Mouse (Mus musculus): ENCODE data around the gene 4933430I17Rik. TPM values are rescaled to one million over a fixed set of nuclear protein-coding genes. Genes with fewer than 3 reads are reported as not detected.
A peak's percentile ranks its signal among the peaks of the same experiment; 100 is the strongest.

The 4933430I17Rik gene
- total RNA-seq, 2 experiments from 2014 or later = 0.21 to 0.54 TPM

DNA sequence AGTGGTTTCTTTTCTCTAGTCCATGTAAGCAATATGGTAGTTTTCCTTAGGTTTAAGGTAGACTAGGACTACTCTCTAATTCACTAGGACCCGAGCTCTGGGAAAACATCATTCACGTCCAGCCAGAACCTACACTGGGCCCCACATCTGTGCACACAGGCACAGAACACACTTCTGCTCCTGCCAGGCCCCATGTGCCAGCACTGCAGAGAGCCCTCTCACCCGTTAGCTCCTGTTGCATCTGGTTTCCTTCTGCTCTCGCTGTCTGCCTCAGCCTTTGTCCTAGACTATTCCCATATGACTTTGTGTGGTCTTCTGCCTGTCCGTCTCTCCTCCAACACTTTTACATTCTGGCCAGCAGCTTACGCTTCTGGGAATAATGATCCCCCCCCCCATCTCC, 8.6 kb downstream of the 4933430I17Rik start:
- DNase-seq (ENCODE audit: extremely low spot score in 1 of 2, low spot score in 1 of 2) = no peak

DNA sequence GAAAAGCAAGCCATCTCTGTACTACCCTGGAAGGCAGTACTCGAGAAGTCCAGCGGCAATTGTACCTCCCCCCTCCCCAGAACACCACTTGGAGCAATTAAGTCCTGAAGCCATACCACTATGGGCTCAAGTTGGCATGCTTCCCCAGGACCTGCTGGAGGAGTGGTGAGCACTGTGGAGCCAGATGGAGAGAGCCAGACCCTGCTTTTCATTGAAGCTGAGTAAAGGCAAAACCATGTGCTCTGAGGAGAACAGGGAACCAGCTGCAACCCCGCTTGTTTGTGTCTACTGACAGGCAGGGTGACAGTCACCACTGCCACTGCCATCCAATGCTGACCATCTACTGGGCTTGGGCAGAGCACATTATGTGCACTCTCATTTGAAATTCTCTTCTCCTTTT, 16.6 kb downstream of the 4933430I17Rik start:
- no peak for DNase-seq (ENCODE audit: extremely low spot score in 1 of 2, low spot score in 1 of 2)

DNA sequence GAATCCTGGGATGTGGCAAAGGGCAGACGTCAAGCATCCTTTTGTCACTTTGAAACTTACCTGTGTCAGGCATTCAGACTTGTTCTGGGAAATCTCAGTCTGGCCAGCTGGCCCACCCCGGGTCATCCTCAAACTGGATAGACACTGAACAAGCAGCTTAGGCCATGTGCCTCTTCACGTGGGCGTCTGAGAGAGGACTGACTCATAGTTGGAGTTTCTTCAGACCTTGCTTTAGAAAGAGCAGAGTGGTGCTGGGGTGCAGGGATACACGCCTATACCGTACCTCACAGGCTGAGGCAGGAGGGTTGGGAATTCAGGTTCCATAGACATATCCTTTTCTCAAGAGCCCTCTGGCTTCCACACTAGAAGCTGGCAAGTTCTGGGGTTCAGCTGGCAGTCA, 18.6 kb downstream of the 4933430I17Rik start:
- no peak for DNase-seq (ENCODE audit: extremely low spot score in 1 of 2, low spot score in 1 of 2)

DNA sequence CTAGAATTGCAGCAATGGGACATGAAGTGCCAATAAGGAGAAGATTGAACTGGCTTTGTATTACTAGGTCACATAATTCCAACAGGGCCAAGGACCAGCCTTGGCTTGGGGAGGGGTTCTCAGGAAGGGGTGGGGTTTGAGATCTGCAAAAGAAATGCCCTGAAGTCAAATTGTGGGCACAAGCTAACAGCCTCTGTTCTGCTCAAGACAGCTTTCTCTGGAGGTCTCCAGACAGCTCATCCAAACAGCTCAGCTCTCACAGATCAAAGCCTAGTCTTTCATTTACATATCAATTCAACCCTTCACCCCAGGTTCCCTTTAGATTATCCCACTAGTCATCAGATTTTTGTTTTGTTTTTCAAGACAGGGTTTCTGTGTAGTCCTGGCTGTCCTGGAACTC, 19.6 kb downstream of the 4933430I17Rik start:
- no peak for DNase-seq (ENCODE audit: extremely low spot score in 1 of 2, low spot score in 1 of 2)

DNA sequence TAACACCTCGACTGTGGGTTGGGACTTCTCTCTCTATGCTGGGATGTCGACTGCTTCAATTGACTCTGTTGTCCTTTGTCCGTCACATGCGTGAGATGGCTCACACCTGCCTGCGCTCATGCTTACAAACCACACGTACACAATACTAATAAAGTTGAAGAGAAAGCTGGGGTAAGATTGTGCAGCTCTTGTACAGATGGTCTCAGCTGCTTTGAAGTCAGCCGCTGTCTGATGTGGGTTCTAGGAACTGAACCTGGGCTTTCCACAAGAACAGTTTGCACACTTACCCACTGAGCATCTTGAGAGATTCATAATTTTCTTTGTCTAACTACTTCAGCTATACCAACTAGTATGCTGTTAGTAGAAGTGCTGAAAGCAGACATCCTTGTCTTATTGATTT, 26.8 kb downstream of the 4933430I17Rik start:
- no peak for DNase-seq (ENCODE audit: extremely low spot score in 1 of 2, low spot score in 1 of 2)

DNA sequence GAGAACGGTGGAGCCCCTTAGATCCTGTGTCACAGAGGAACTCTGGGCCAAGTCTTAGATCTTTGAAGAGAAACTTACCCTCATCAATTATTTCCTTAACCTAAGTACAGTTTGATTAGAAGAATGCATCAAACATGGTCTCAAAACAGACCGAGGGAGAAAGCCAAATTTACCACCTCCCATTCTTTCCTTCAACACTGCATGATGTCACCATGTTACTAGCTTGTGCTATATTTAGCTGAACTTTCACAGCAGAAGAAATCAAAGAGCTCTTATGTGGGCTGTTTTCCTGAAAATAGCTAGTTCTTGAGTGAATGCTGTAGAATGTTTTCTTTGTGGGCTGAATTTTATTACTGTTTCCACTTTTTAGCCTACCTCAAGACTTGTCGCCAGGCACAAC, 32.3 kb downstream of the 4933430I17Rik start:
- DNase-seq (ENCODE audit: extremely low spot score in 1 of 2, low spot score in 1 of 2) = no peak

DNA sequence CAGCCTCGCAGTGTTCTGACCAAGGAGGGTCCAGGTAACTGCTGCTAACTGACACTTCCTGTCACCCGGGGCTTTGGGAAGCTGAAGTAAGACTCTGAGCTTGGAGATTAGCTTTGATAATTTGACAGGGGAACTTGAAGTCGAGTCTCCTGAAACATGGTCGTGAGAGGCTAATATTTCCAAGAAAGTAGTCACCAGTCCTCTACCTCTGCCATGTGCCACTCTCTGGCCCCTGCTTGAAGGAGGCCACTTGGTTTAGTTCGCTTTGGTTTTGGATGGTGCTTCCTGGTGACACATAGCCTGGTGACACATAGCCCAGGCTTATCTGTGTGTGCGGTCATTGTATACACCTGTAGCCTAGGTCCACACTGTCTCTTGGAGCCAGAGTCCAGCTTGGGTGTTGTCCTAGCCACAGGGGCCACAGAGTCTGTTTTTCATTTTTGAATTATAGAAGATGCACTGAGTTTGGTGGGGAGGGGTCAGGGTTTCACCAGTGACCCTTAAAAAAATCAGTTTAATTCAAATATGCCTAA, 34.7 kb downstream of the 4933430I17Rik start, which contains the start of gene Rgs3:
Rgs3 (plus strand) TSS at position 51 of the 533 bp plus-strand sequence.
- DNase-seq (ENCODE audit: extremely low spot score in 1 of 2, low spot score in 1 of 2) = no peak

DNA sequence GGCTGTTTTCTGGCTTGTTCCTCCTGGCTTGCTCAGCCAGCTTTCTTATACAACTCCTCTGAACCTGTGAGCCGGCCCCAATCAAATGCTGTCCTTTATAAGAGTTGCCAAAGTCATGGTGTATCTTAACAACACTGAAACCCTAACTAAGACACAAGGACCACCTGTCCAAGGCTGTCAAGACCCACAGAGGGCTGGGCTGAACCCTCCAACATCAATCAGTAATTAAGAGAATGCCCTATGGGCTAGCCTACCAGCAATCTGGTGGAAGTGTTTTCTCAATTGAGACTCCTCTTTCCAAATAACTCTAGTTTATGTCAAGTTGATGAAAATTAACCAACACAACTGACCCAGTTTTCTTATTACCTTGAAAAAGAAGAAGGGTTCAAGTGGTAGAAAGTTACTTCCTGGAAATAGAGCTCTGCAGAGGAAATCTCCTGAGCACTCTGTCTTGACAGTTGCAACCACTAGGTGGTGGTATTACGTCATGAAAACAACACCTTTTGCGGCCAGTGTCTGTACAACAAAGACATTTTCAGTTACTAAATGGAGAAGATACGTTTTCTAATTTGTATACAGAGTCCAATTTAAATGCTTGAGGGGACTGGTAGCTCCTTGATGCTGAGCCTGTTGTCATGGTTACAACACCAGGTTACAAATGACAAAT, 35.9 kb downstream of the 4933430I17Rik start:
- peak; percentile 33 to 77 for DNase-seq (ENCODE audit: extremely low spot score in 1 of 2, low spot score in 1 of 2)

DNA sequence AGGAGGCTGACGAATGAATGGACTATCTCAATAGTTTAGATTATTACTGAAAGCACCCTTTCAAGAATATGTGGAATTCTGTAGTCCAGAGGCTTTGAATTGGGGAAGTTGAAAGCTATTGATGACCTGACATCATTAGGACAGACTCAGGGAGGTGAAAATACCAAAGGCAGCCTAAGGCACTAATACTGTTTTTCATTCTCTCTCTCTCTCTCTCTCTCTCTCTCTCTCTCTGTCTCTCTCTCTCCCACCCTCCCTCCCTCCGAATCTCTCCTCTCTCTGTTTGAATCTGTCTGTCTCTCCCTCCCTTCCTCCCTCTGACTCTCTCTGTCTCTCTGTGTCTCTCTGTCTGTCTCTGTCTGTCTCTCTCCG, 36.4 kb downstream of the 4933430I17Rik start:
- DNase-seq (ENCODE audit: extremely low spot score in 1 of 2, low spot score in 1 of 2) = no peak

DNA sequence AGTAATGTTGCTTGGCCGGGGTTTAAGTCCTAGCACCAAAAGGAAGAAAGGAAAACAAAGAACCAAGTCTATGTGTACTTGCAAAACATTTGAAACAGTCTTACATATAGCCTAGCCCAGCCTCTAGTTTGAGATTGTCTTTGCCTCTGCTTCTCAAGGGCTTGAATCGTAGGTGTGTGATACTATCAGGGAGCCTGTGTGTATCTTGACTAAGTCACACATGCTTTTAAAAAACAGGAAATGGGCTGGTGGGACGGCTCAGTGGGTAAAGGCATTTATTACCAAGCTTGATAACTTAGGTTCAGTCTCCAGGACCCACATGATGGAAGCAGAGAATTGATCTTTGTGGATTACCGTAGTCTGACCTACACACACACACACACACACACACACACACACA, 36.8 kb downstream of the 4933430I17Rik start:
- no peak for DNase-seq (ENCODE audit: extremely low spot score in 1 of 2, low spot score in 1 of 2)

DNA sequence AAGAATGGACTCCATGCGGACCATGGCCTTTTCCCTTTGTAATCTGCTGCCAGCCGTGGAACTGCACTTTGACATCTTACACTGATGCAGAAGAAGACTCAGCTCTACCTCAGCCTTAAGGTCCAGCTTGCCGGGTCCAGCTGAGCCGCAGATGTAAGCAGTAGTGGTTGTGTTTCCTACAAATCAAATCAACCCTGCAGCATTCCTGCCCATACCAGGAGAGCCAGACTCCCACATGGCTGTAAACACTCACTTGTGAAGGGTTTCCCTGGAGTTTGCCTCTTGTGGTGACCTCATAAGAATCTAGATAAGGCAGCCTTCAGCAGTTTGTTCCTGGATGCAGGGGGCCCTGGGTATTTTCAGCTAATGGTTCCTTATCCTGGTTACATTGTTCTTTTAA, 41.4 kb downstream of the 4933430I17Rik start:
- DNase-seq (ENCODE audit: extremely low spot score in 1 of 2, low spot score in 1 of 2) = no peak

DNA sequence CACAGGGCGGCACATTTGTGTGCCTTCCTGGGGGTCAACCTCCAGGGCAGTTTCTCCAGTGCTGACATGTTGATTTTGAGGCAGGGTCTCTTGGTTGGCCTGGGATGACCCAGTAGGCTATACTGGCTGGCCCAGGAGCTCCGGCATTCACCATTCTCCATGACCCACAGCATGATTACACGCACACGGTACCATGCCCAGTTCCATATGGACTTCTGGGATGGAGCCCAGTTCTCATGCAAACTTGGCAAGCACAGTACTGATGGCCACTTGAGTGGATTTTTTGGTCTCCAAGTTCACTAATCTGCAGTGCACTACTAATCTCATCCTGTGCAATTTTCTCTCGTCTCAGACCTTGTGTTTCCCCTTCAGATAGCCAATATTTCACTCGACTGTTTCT, 42.5 kb downstream of the 4933430I17Rik start:
- no peak for DNase-seq (ENCODE audit: extremely low spot score in 1 of 2, low spot score in 1 of 2)

DNA sequence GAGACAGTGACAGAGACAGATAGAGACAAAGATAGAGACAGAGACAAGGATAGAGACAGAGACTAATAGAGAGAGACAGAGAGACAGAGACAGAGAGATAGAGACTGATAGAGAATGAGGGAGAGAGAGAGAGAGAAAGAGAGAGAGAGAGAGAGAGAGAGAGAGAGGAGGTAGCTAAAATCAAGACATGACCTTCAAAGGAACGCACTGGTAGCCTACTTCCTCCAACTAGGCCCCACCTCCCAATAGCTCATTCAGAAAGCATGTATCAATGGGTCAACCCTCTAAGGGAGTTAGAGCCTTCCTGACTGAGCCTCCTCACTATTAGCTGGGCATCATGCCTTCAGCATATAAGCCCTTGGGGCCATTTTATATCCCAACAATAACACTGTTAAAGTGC, 43.2 kb downstream of the 4933430I17Rik start:
- DNase-seq (ENCODE audit: extremely low spot score in 1 of 2, low spot score in 1 of 2) = no peak

DNA sequence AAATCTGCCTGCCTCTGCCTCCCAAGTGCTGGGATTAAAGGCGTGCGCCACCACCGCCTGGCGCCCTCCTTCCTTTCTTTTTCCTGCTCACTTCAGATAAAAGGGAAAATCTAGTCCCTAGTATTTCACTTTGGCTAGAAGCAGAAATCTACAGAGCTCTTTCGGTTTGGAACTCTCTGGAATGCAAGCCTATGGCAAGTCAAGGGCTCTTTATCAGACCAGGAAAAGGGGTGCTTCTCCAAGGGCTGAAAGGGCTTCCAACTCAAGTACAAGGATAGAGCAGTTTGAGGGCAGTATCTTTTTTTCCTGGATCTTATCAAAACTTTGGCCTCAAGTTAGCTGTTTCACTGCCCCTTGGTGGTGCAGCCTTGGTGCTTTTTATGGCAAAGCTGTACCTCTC, 44.4 kb downstream of the 4933430I17Rik start:
- no peak for DNase-seq (ENCODE audit: extremely low spot score in 1 of 2, low spot score in 1 of 2)

DNA sequence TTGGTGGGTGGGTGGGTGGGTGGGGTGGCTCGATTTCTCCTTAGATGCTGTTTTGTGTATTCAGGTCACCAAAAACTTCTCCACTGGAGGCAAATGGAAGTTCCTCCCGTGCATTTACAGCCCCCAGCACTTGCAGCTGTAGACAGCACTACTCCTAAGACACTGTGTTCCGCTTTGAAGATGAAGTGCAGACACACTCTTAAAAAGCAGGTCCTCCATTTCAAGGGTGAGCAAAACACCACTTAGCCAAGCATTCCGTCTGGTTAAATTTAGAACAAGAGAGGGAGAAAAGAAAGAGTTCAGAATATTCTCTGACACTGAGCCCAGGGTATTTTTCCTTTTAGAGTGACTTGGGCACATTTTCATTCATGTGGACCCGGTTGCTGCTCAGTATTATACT, 44.9 kb downstream of the 4933430I17Rik start:
- no peak for DNase-seq (ENCODE audit: extremely low spot score in 1 of 2, low spot score in 1 of 2)

DNA sequence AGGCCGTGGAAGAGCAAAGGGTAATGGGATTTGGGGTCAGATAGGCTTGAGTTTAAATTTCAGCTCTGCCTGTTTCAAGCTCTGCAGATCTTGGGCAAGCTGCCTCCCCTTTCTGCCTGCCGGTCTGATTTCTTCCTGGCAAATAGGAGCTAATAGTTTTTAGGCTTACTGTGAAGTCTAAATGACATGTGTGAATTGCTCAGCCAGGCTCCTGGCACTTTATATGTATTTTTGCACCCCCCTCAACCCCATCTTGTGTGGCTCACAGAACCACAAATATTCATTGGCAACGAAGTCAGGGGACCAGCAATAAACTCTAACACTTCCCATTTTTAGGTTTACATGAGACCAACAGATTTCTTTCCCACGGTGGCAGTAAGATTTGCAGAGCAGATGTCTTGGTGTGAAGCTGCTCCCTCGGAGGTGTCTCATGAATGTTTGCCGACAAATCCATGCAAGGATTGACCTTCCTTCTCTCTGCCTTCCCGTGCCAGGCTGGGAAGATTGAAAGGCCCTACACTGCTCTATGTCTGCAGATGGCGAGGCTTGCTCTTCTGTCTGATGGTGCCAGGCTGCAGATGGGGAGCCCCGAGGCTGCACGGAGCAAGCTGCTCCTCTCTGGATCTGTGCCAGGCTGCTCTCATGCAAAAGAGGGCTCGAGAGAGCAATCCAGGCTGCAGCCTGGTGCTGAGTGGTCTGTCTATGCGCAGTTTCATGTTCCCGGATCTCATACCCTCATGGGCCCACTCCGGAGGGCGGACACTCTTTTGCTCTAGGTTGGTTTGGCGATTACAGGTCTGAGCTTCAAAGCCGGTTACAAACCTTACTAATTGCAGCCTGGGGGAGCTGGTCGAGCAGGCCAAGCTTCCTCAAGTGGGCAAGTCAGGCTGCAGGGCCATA, 57.4 kb downstream of the 4933430I17Rik start:
- peak; percentile 57 to 67 for DNase-seq (ENCODE audit: extremely low spot score in 1 of 2, low spot score in 1 of 2)

DNA sequence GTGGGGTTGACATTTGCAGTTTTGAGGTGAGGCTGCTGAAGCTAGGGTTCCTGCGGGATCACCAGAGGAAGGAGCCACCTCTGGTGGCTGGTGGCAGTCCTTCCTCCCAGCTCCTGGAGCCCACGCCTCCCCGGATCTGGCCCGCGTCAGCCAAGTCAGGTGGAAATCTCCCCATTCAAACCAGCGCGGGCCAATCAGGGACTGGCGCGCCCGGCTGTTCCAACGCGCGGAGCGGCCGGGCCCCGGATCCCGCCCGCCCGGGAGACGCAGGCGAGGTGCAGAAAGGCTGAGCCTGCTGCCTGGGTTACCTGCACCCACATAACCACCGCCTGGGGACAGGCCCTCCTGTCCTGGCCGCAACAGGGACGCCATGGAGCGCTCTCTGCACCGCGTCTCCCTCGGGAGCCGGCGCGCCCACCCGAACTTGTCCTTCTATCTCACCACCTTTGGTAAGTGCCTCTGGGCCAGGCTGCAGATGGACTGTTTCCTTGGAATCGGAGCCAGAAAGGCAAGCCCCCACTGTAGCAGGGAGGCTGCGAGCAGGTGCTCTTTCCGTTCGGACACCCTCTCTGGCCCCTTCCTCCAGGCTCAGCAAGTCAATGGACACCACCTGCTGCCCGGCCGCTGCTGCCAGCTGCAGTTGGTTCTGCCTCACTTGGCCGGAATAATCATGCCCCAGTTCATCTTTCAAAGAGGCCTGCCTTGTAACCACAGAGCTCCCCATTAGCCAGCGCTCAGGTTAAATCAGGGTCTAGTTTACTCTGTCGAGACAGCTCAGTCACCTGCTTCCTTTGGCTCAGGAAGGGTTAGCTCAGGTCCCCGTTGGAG, 58.3 kb downstream of the 4933430I17Rik start:
- DNase-seq (ENCODE audit: extremely low spot score in 1 of 2, low spot score in 1 of 2) = peak in 1 of 2 experiments; percentile 18

DNA sequence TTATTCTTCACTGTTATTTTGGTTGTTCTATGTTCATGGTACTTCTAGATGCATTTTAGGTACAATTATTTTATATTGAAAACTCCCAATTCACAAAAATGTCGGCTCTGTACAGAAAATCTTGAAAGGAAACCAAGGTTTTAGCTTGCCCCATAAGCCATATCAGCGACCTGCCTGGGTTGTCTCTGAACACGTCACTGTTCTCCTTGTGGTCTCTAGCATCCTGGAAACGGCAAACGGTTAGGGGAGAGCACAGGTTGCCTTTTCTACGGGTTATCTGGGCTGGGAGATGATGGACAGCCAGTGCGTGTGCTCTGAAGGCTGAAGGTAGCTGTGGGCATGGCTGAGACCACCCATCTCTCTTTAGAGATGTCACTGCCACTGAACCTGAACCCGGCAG, 61.9 kb downstream of the 4933430I17Rik start:
- DNase-seq (ENCODE audit: extremely low spot score in 1 of 2, low spot score in 1 of 2) = no peak

DNA sequence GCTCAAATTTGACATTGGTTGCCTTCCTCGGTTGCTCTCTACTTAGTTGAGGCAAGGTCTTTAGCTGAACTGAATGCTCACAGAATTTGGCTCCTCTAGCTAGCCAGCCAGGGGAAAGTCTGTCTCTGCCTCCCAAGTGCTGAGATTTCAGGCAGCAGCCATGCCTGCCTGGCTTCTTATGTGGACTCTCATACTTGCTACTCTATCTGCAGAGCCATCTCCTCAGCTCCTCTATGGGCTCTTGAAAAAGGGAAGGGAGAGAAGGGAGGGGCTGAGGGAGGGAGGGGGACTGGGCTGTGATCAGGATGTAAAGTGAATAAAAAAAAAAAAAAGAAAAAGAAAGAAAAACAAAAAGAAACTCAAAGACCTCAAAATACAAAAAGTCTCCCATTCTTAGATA, 65.7 kb downstream of the 4933430I17Rik start:
- no peak for DNase-seq (ENCODE audit: extremely low spot score in 1 of 2, low spot score in 1 of 2)

DNA sequence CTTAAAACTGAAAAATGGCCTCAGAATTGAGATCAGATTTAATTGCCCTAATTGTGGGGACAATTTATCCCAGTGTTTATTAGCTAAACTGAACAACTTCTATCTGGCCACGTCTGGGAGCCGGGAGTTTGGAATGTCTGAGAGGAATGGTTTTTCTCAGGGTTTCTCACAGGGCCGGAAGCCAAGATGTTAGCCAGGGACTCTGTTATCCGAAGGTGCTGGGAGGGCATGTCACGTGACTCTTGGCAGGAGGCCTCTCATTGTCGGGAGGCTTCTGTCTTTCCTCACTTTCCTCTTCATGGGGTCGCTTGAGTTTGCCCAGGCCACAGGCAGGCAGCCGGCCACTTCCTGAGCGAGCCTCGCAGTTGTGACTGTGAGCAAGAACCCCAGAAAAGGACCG, 66.2 kb downstream of the 4933430I17Rik start:
- DNase-seq (ENCODE audit: extremely low spot score in 1 of 2, low spot score in 1 of 2) = no peak
